Mouse (Mus musculus) forelimb bud, embryonic 11.5 days (tissue): ENCODE data around the gene Spint5.
A peak's percentile ranks its signal among the peaks of the same experiment; 100 is the strongest.
"Not testable (repeated sequence)": the region's sequence is repeated elsewhere in the genome, so short reads cannot be mapped to it uniquely, and the experiment has no call there.

Source experiments
- DNase-seq: peaks from one replicate; pipeline ENCODE4 v3.0.0-alpha.2; 2012; ENCODE audit warnings: low read depth, low spot score

Spint5 gene

GRCm38 (mm10) chr2:164715005-164715404 is at the start of gene Spint5:
Spint5 (plus strand) TSS chr2:164715305.
- DNase-seq = no peak

- DNase-seq = no peak
These were observed 44.8 kb upstream of the Spint5 start for GRCm38 (mm10) chr2:164670261-164670660.

DNA sequence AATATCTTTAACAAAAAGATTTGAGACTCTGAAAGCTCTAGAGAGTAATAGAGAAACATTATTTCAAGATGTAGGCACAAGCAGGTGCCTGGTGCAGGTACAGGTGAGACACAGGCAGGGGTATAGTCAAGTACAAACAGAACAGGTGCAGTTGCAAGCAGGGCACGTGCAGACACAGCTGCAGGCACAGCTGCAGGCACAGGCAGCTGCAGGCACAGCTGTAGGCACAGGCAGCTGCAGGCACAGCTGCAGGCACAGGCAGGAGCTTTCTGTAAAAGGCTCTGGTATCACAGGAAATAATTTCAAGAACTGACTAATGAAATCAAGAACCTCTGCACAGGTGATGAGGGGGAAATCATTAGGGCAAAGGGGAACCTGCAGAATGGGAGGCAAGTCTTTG is 44.2 kb upstream of the Spint5 start:
- no peak for DNase-seq

- DNase-seq = no peak
These were observed 41.1 kb upstream of the Spint5 start, which contains the start of gene Wfdc11 for GRCm38 (mm10) chr2:164673987-164674386. Wfdc11 (minus strand) TSS chr2:164674087.

GRCm38 (mm10) chr2:164676103-164676502 is 39.0 kb upstream of the Spint5 start:
- no peak for DNase-seq

GRCm38 (mm10) chr2:164676916-164677685 is 38.0 kb upstream of the Spint5 start:
- DNase-seq = no peak

- DNase-seq = peak; percentile 78
These were observed 36.1 kb upstream of the Spint5 start for GRCm38 (mm10) chr2:164678848-164679625.

- no peak for DNase-seq
These were observed 35.2 kb upstream of the Spint5 start for GRCm38 (mm10) chr2:164679906-164680305.

- no peak for DNase-seq
These were observed 30.3 kb upstream of the Spint5 start, which contains the start of gene Wfdc13 for GRCm38 (mm10) chr2:164684807-164685206. Wfdc13 (plus strand) TSS chr2:164685107.

DNA sequence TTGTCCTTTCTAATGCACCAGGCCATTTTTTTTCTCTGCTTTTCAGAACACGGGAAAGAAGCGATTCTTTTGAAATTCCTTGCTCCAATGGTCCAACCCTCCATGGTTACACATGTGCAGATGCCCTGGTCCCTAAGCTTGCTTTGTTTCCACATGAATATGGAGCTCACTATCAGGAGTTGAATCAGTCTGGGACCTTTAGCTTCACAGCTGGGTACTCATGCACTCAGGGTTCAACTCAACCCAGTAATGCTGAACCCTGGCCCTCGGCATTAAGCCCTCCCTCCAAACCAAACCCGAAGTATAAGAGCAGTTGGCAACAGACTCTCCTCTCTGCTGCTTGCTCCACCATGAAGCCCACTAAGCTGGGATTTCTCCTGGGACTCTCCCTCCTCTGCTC is 16.9 kb upstream of the Spint5 start, which contains the start of gene Spint4:
Gene Spint4 (plus strand): TSS at position 301 of the 400 bp plus-strand sequence.
- no peak for DNase-seq

DNA sequence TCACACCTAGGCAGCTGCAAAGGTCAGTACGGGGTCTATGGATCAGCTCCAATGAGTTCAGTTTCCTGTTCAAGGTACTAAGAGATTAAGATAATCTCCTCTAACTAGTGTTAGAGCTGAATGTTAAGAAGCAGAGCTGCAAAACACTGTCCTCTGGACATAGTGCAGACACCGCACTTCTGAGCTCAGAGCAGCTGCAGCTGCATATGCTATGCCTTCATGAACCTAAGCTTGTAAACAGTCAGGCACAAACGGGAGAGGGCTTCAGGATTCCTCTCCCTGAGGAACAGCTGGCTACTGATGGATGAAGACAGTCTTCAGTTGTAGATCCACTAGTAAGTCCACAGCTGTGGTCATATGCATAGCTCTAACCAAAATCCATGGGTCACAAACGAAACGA is 14.1 kb upstream of the Spint5 start:
- no peak for DNase-seq

DNA sequence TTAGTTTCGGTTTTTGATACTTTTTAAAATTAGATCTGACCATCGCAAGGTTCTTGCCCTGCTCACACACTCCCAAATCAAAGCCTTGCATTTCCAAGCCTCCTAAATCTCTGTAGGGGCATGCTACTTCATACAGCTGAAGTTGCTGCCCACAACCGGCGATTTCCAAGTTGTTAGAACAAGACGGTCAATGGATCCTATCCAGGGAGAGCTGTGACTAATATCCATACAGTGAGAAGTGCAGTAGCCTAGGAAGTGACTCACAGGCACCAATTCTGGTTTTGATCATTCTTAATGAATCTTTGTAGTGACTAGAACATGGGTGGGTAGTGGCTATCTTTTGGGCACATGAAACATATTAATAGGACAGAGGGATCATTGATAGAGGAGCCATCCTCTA is 13.3 kb upstream of the Spint5 start:
- no peak for DNase-seq

DNA sequence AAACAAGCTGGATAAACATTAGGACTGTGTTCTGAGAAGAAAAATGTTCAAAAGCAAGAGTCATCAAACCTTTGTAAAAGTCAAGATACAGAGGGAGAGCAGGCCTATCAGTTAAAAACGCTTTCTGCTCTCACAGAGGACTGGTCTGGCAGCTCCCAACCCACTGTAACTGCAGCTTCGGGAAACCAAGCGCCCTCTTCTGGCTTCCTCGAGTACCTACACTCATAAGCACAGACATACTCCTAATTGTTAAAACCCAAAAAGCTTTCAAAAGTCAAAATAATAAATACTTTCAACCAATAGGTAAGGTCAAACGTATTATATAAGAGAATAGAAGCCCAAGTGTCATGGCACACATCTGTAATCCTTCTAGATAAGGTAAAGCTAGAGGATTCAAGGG is 10.9 kb upstream of the Spint5 start:
- no peak for DNase-seq

GRCm38 (mm10) chr2:164705328-164705727 is 9.8 kb upstream of the Spint5 start:
- no peak for DNase-seq

DNA sequence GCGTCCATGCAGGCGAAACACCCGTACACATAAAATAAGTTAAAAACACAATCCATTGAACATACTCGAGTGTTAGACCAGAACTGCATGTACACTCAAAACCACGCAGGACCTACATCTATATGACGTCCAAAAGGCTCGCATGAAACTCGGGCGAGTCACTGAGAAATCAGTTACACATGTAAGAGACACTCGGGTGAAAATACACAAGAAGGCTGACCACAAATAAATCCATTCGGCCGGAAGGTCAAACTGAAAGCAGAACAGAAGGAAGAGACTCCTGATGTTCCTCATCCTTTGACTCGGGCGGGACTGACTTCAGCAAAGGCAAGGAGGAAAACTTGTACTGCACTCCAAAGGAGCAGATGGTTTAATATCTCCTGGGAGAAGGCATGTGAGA is 9.1 kb upstream of the Spint5 start:
- DNase-seq = no peak

DNA sequence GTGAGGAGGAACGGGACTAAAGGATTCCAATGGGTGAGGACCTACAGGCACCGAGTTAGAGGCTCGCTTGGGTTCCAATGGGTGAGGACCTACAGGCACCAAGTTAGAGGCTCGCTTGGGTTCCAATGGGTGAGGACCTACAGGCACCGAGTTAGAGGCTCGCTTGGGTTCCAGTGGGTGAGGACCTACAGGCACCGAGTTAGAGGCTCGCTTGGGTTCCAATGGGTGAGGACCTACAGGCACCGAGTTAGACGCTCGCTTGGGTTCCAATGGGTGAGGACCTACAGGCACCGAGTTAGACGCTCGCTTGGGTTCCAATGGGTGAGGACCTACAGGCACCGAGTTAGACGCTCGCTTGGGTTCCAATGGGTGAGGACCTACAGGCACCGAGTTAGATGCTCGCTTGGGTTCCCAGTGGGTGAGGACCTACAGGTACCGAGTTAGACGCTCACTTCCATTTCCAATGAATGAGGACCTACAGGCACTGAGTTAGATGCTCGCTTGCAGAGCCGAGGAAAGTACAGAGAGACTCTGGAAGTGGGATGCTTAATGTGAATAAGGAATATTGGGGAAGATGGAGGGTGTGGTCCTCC is 1.2 kb downstream of the Spint5 start:
- not testable (repeated sequence) for DNase-seq

DNA sequence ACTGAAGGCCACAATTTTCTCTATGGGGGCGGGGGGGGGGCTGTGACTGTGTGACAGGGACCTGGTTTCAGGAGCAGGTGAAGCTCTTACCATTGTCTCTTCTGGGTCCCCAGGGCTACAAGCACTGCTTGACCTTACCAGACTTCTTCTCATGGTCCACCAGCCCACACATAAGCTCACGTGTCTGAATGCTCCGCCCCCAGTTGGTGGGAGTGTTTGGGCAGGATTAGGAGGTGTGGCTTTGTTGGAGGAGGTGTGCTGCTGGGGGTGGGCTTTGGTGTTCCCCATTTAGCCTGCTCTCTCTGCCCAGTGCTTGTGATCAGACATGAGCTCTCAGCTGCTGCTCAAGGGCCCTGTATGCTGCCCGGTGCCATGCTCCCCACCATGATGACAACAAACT is 8.2 kb downstream of the Spint5 start:
- DNase-seq = no peak

GRCm38 (mm10) chr2:164725895-164726619 is 11.0 kb downstream of the Spint5 start:
- DNase-seq = peak; percentile 62

- no peak for DNase-seq
These were observed 16.6 kb downstream of the Spint5 start for GRCm38 (mm10) chr2:164731719-164732118.

- DNase-seq = no peak
These were observed 18.2 kb downstream of the Spint5 start for GRCm38 (mm10) chr2:164733259-164733658.

- DNase-seq = no peak
These were observed 19.7 kb downstream of the Spint5 start for GRCm38 (mm10) chr2:164734839-164735238.

DNA sequence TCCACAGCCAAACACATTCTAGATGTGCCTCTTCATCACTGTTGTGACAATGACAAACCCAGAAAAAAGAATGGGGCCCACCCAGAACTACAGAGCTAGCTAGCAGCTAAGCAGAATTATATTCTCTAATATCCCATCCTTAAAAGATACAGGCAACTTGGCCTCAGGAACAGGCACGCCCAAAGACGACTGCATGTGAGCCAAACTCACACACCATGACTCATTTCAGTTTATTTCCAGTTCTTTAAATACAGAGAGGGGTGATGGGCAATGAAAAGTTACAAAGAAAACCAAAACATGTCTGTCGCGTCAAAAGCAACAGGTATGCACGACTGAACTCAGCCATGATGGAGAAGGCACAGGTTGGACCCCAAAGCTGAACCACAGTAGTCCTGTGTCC is 20.3 kb downstream of the Spint5 start:
- DNase-seq = no peak
